Mouse (Mus musculus) cerebellum, postnatal 25 days (tissue): Measurements from ENCODE around the gene Memo1.
A peak's percentile ranks its signal among the peaks of the same experiment; 100 is the strongest.
"Not testable (repeated sequence)": the region's sequence is repeated elsewhere in the genome, so short reads cannot be mapped to it uniquely, and the experiment has no call there.

ENCODE experiments used
- DNase-seq, 2 experiments: peaks; one replicate each; pipeline ENCODE4 v3.0.0; 2021; ENCODE audit warnings: mixed read lengths in 2 of 2

The Memo1 gene

GRCm38 (mm10) chr17:74242788-74243187, 52.5 kb downstream of the Memo1 start:
- no peak for DNase-seq

GRCm38 (mm10) chr17:74240322-74240721, 55.0 kb downstream of the Memo1 start:
- no peak for DNase-seq

- DNase-seq = no peak
These were observed 67.1 kb downstream of the Memo1 start for GRCm38 (mm10) chr17:74228131-74228759.

- DNase-seq = no peak
These were observed 78.0 kb downstream of the Memo1 start for GRCm38 (mm10) chr17:74217304-74217703.

- DNase-seq = not testable (repeated sequence)
These were observed 82.3 kb downstream of the Memo1 start for GRCm38 (mm10) chr17:74212831-74213524.

- DNase-seq = no peak
These were observed 86.0 kb downstream of the Memo1 start for GRCm38 (mm10) chr17:74209143-74209908.

GRCm38 (mm10) chr17:74195943-74196342, 99.4 kb downstream of the Memo1 start:
- no peak for DNase-seq

GRCm38 (mm10) chr17:74194755-74195154, 100.6 kb downstream of the Memo1 start:
- DNase-seq = peak in 1 of 2 experiments; percentile 29

GRCm38 (mm10) chr17:74193463-74193862, 101.9 kb downstream of the Memo1 start:
- DNase-seq = no peak

GRCm38 (mm10) chr17:74191446-74191845, 103.9 kb downstream of the Memo1 start:
- no peak for DNase-seq

GRCm38 (mm10) chr17:74186197-74186596, 109.1 kb downstream of the Memo1 start:
- peak in 1 of 2 experiments; percentile 7 for DNase-seq

- DNase-seq = no peak
These were observed 110.6 kb downstream of the Memo1 start for GRCm38 (mm10) chr17:74184739-74185138.

GRCm38 (mm10) chr17:74180889-74181288, 114.4 kb downstream of the Memo1 start:
- DNase-seq = no peak

GRCm38 (mm10) chr17:74179640-74180039, 115.7 kb downstream of the Memo1 start:
- not testable (repeated sequence) for DNase-seq

GRCm38 (mm10) chr17:74173726-74174125, 121.6 kb downstream of the Memo1 start:
- DNase-seq = no peak

- DNase-seq = no peak
These were observed 122.5 kb downstream of the Memo1 start for GRCm38 (mm10) chr17:74172834-74173233.

- peak in 1 of 2 experiments; percentile 13 for DNase-seq
These were observed 135.9 kb downstream of the Memo1 start for GRCm38 (mm10) chr17:74159443-74159894.

GRCm38 (mm10) chr17:74158161-74158560, 137.2 kb downstream of the Memo1 start:
- DNase-seq = peak in 1 of 2 experiments; percentile 6
